Mouse (Mus musculus) embryonic facial prominence, embryonic 12.5 days (tissue): ENCODE measurements at regions not wholly inside any gene's neighbourhood (a gene's known extent, or its start where the extent isn't known, plus 50 kb on each side); places are given as distances from the start of the nearest gene placed in this dataset. TPM values are rescaled to one million over a fixed set of nuclear protein-coding genes. Genes with fewer than 3 reads are reported as not detected.
A peak's percentile ranks its signal among the peaks of the same experiment; 100 is the strongest.

ENCODE experiments used
- ATAC-seq: fragments of 200-750 bp; cut with Nextera tagmentation; 2 replicates; pipeline ENCODE4 v1.8.0; 2017; ENCODE audit not compliant: insufficient number of reproducible peaks, insufficient read depth, low FRiP score, low TSS enrichment
- H3K27ac ChIP-seq: fragments of 300-500 bp; sonication (generic); 2 replicates; pipeline ENCODE4 v1.5.1; 2016; ENCODE audit warnings: mild to moderate bottlenecking
- H3K27me3 ChIP-seq: fragments of 300-500 bp; sonication (generic); 2 replicates; pipeline ENCODE4 v1.6.1; 2016; ENCODE audit warnings: mild to moderate bottlenecking, moderate library complexity
- H3K36me3 ChIP-seq: fragments of 300-500 bp; sonication (generic); 2 replicates; pipeline ENCODE4 v1.6.1; 2016; ENCODE audit warnings: mild to moderate bottlenecking
- H3K4me1 ChIP-seq: fragments of 300-500 bp; sonication (generic); 2 replicates; pipeline ENCODE4 v1.6.1; 2016
- H3K4me2 ChIP-seq: fragments of 300-500 bp; sonication (generic); replicated peaks from 2 replicates; pipeline ENCODE4 v1.6.1; 2016; ENCODE audit warnings: mild to moderate bottlenecking, moderate library complexity
- H3K4me3 ChIP-seq: fragments of 300-500 bp; sonication (generic); 2 replicates; pipeline ENCODE4 v1.5.1; 2016; ENCODE audit warnings: mild to moderate bottlenecking
- H3K9ac ChIP-seq: fragments of 300-500 bp; sonication (generic); 2 replicates; pipeline ENCODE4 v1.6.1; 2016; ENCODE audit warnings: mild to moderate bottlenecking, moderate library complexity
- H3K9me3 ChIP-seq: fragments of 300-500 bp; sonication (generic); 2 replicates; pipeline ENCODE4 v1.6.1; 2016; ENCODE audit warnings: mild to moderate bottlenecking, moderate library complexity
- WGBS: fragments of 180-500 bp; shearing (Covaris S2); methylation state at CpG from one replicate; pipeline ENCODE4 v1.1.7; 2016; 5-methylcytosine and 5-hydroxymethylcytosine counted together
- microRNA counts: library from miRNA; unstranded; fragments of <30 nt; microRNA quantifications from one replicate; lab custom pipeline; 2017
- microRNA-seq: library from miRNA; unstranded; fragments of <30 nt; microRNA quantifications from one replicate; pipeline ENCODE4, GENCODE M21; 2017

DNA sequence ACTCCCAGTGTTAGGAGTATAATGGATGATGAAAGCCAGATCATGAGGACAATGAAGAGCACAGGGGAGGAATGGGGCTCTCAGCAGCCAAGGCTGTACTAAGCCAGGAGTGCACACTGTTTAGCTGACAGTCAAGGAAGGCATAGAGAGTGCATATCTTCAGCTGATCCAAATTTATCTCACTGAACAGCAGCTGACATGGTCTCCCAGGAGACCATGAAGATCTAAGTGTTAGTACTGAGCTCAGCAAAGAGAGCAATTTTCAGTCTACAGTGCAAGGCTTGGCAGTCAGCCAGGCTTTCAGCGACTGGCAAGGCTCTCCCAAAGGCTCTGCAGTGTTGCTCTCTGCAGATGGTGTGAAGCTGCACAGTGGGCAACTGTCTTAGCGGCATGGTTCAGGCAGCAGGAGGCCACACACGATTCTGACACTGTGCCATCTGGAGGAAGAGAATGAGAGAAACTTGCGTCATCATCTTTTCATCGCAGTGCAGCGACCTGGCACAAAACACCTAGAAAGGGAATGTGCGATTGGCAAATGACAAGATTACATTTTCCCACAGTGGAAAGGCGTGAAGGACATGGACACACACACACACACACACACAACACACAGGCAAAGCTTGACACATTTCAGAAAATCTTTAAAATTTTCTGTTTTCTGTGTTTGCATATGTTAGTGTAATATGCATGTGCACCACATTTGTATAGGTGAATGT is 66.7 kb upstream of the Zcchc13 start:
- H3K4me1 ChIP-seq = no peaks in the 10 kb centered on the region
- no peaks in the 10 kb centered on the region for H3K27me3 ChIP-seq
- peaks cover 3% of the 10 kb centered on the region; the same call in 1 of the 2 replicates for H3K36me3 ChIP-seq
- WGBS = 77% methylated on average over 8 of the region's 8 CpGs
- H3K4me2 ChIP-seq = no peak overlapping the region
- no peak overlapping the region for H3K4me3 ChIP-seq
- 0 out of 2 replicates have a peak, but pooled peaks have one; percentile 56 for ATAC-seq
- 0 out of 2 replicates have a peak overlapping the region, but pooled peaks have one; percentile 11 for H3K27ac ChIP-seq
- H3K9ac ChIP-seq = no peak overlapping the region
- no peaks in the 10 kb centered on the region for H3K9me3 ChIP-seq

DNA sequence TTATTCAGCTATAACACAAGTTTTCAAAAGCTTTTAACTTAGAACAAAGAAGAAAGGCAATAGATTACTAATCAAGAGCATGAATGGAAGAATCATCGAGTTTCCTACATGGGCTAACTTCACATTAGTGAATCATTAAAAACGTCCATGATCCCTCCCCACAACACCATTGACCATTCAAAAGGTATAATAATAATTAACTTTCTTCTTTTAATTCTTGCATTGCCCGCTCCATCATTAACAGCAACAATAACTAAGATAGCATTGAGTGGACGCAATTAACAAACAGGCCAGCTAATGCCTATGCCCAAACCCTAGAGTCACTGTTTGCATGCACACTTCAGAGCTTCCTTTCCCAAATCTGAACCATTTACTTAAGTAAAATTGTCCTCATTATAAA is 57.0 kb upstream of the Zcchc13 start:
- no peaks in the 10 kb centered on the region for H3K36me3 ChIP-seq
- no peak overlapping the region for H3K27ac ChIP-seq
- ATAC-seq = no peak
- no peaks in the 10 kb centered on the region for H3K9me3 ChIP-seq
- no peak overlapping the region for H3K4me2 ChIP-seq
- no peak overlapping the region for H3K4me3 ChIP-seq
- WGBS = 87% methylated on average over 4 of the region's 4 CpGs
- no peaks in the 10 kb centered on the region for H3K27me3 ChIP-seq
- H3K9ac ChIP-seq = no peak overlapping the region
- H3K4me1 ChIP-seq = no peaks in the 10 kb centered on the region

DNA sequence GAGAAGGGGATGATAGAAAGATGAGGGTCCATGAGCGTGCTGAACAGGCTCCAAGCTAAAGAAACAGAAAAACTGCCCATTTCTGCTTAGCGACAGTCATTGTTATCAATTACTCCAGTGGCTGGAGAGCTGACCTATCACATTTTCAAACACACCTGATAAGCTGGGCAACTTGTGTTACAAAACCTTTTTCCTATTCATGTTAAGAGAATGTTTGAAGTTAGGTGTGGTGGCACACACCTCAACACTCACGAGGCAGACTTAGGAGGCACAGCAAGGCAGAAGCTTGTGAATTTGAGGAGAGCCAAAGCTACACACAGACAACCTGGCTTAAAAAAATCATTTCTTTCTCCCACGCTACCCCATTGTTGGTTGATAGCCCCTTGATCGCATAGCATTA is 50.9 kb upstream of the Zcchc13 start:
- 92% methylated on average over 5 of the region's 5 CpGs for WGBS
- no peak overlapping the region for H3K9ac ChIP-seq
- H3K9me3 ChIP-seq = no peaks in the 10 kb centered on the region

More for the DNA sequence above, 50.9 kb upstream of the Zcchc13 start:
- Histone ChIP-seq H3K4me3 (no peak overlapping the region), H3K4me1 (no peaks in the 10 kb centered on the region), H3K27ac (no peak overlapping the region), H3K36me3 (no peaks in the 10 kb centered on the region), H3K4me2 (no peak overlapping the region), H3K27me3 (no peaks in the 10 kb centered on the region)
- ATAC-seq = no peak

MicroRNA genes in the stretch of these regions (microRNA counts, 519-probe panel; counts per million panel counts)
- microRNA mmu-miR-374 (lab: Ali Mortazavi, UCI) (3,378 counts per million, percentile 73 among the panel's probes with 10 or more counts), microRNA mmu-miR-421 (lab: Ali Mortazavi, UCI) (460 counts per million, percentile 65 among the panel's probes with 10 or more counts)

Small RNAs in the stretch of these regions (microRNA-seq; reads per million reads assigned to microRNA genes)
- gene Mir374b (not detected), gene Mir374c (not detected), gene Mir421 (752 reads per million, percentile 74 among the genes with 10 or more reads in this experiment)
